Mouse (Mus musculus): ENCODE data around the gene Padi2. TPM values are rescaled to one million over a fixed set of nuclear protein-coding genes. Genes with fewer than 3 reads are reported as not detected.

Gene Padi2
- total and polyA plus RNA-seq, 3 experiments = 0.21 to 0.82 TPM; not detected in 1

DNA sequence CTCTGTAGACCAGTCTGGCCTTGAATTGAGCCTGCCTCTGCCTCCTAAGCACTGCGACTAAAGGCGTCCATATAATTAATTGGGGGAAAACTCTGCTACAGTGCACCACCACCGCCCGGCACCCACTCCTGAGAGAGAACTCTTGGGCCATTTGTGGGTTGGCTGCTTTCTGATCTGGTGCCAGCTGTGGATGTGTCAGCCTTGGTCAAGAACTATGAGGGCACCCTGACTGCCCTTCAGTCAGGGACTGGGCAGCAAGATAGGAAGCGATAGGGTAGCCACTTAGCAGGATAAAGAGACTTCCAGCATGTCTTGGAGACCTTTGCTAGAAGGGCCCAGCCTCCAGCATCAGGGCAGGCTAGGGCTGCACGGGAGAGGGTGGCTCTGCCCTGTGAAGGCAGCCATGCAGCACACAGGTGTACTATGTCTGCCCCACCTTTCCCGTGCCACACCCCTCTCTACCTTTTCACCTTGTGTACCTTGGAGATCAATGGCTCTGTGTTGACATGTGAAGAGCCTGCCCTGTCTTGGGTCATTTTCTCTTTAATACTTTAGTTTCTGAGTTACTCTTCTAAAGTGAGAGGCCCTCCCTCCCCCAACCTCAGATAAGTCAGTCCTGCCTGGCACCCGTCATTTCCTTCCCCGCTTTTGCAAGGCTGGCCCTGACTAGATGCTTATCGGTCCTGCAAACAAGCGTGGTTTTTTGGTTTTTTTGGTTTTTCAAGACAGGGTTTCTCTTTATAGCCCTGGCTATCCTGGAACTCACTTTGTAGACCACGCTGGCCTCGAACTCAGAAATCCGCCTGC lies 71.9 kb downstream of the Padi2 start:
- Histone ChIP-seq H3K36me3 (replicated peaks) (peaks cover 76% of the 10 kb centered on the region), H3K27me3 (ENCODE audit: insufficient read depth, low read length) (no peaks in the 10 kb centered on the region), H3K4me1 (ENCODE audit: insufficient read depth, low read depth, low read length) (peaks cover 32% of the 10 kb centered on the region), H3K9me3 (replicated peaks) (peaks cover 4% of the 10 kb centered on the region), H3K4me3 (ENCODE audit: low read depth, low read length) (peak overlapping the region; percentile 10; the same call in 1 of the 2 replicates)
- TF ChIP-seq POLR2AphosphoS5 (IDR thresholded peaks at IDR 0.05; ENCODE audit: insufficient replicate concordance, low read depth, low read length) = no peak
- no peak for TF ChIP-seq CTCF (IDR thresholded peaks at IDR 0.05; ENCODE audit: low read depth, low read length)
- TF ChIP-seq GATA2 (IDR thresholded peaks at IDR 0.05; ENCODE audit: borderline replicate concordance, low read depth, low read length) = no peak
- TF ChIP-seq GATA1 (IDR thresholded peaks at IDR 0.05; ENCODE audit: borderline replicate concordance, low read length) = no peak
- no peak for TF ChIP-seq TAL1 (conservative IDR thresholded peaks at IDR 0.05; ENCODE audit: low read depth, low read length)
- ATAC-seq (ENCODE audit: extremely low read depth, insufficient number of reproducible peaks, low FRiP score, poor library complexity, severe bottlenecking) (peak; percentile 78), DNase-seq (ENCODE audit: low spot score) (peak; percentile 38)

DNA sequence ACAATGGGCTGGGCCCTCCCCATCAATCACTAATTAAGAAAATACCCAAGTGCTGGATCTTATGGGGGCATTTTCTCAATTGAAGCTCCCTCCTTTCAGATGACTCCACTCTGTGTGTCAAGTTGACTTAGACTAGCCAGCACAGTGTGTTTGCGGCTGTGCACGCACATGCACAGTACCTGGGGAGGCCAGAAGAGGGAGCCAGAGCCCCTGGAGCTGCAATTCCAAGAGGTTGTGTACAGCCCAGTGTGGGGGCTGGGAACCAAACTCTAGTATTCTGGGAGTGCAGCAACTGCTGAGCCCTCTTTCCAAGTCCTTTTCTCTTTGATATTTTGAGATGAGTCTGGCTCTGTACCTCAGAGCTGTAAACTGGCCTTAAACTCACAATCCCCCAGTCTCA lies 75.5 kb downstream of the Padi2 start:
- TF ChIP-seq CTCF (IDR thresholded peaks at IDR 0.05; ENCODE audit: low read depth, low read length) (peak; percentile 23; the same call in 1 of the 2 replicates), POLR2AphosphoS5 (IDR thresholded peaks at IDR 0.05; ENCODE audit: insufficient replicate concordance, low read depth, low read length) (no peak)
- H3K36me3 ChIP-seq (replicated peaks) = peaks cover 41% of the 10 kb centered on the region
- DNase-seq (ENCODE audit: low spot score) = no peak

DNA sequence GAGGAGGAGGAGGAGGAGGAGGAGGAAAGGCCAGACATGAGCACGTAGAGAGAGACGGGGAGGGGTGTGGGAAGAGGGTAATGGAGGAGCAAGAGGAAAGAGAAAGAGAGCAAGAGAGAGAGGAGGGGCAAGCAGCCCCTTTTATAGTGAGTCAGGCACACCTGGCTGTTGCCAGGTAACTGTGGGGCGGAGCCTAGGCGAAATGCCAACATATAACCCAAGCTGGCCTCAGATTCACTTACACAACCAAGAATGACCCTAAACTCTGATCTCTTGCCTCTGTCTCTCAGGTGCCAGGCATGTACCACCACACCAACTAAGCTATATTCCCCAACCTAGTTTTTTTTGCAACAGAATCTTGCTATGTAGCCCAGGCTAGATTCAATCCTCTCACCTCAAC lies 76.7 kb downstream of the Padi2 start:
- peaks cover 4% of the 10 kb centered on the region for H3K9me3 ChIP-seq (replicated peaks)
- DNase-seq (ENCODE audit: low spot score) (no peak), ATAC-seq (ENCODE audit: extremely low read depth, insufficient number of reproducible peaks, low FRiP score, poor library complexity, severe bottlenecking) (no peak)
- TF ChIP-seq TAL1 (conservative IDR thresholded peaks at IDR 0.05; ENCODE audit: low read depth, low read length) (no peak), GATA2 (IDR thresholded peaks at IDR 0.05; ENCODE audit: borderline replicate concordance, low read depth, low read length) (no peak), CTCF (IDR thresholded peaks at IDR 0.05; ENCODE audit: low read depth, low read length) (no peak)
- peak overlapping the region; percentile 60; the same call in 1 of the 2 replicates for H3K4me3 ChIP-seq (ENCODE audit: low read depth, low read length)
- peaks cover 4% of the 10 kb centered on the region; the same call in 1 of the 2 replicates for H3K27me3 ChIP-seq (ENCODE audit: insufficient read depth, low read length)
- H3K4me1 ChIP-seq (ENCODE audit: insufficient read depth, low read depth, low read length) = peaks cover 54% of the 10 kb centered on the region
- peaks cover 29% of the 10 kb centered on the region for H3K36me3 ChIP-seq (replicated peaks)

More for the DNA sequence above, 75.5 kb downstream of the Padi2 start:
- Histone ChIP-seq H3K27me3 (ENCODE audit: insufficient read depth, low read length) (peaks cover 4% of the 10 kb centered on the region; the same call in 1 of the 2 replicates), H3K4me1 (ENCODE audit: insufficient read depth, low read depth, low read length) (peaks cover 55% of the 10 kb centered on the region), H3K9me3 (replicated peaks) (peaks cover 4% of the 10 kb centered on the region), H3K4me3 (ENCODE audit: low read depth, low read length) (no peak overlapping the region)
- ATAC-seq (ENCODE audit: extremely low read depth, insufficient number of reproducible peaks, low FRiP score, poor library complexity, severe bottlenecking) = no peak

DNA sequence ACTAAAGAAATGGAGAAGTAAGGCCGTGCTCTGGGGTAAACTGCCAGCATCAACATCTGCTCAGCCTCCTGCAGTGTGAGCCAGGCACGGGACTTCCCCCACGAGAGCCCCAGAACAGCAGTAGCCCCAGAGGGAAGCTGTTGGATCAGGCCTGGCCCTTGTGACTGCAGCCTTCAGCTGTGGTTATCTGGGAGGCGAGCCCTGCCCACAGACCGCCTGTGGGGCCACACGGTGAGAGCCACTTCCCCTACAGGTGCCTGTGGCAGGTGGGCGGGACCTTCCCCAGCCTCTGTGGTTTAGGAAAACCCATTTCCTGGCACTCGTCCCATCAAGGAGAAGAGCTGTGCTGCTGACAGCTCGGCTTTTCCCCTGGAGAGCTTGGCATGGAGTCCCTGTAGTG lies 77.3 kb downstream of the Padi2 start:
- ATAC-seq (ENCODE audit: extremely low read depth, insufficient number of reproducible peaks, low FRiP score, poor library complexity, severe bottlenecking) (peak; percentile 92), DNase-seq (ENCODE audit: low spot score) (peak; percentile 87)
- TF ChIP-seq POLR2AphosphoS5 (IDR thresholded peaks at IDR 0.05; ENCODE audit: insufficient replicate concordance, low read depth, low read length) (no peak), GATA1 (IDR thresholded peaks at IDR 0.05; ENCODE audit: borderline replicate concordance, low read length) (no peak), TAL1 (conservative IDR thresholded peaks at IDR 0.05; ENCODE audit: low read depth, low read length) (peak; percentile 37; the same call in 1 of the 2 replicates)
- H3K4me1 ChIP-seq (ENCODE audit: insufficient read depth, low read depth, low read length) = peaks cover 51% of the 10 kb centered on the region
- peaks cover 23% of the 10 kb centered on the region for H3K36me3 ChIP-seq (replicated peaks)
- H3K9me3 ChIP-seq (replicated peaks) = peaks cover 4% of the 10 kb centered on the region
- peaks cover 4% of the 10 kb centered on the region; the same call in 1 of the 2 replicates for H3K27me3 ChIP-seq (ENCODE audit: insufficient read depth, low read length)
- H3K4me3 ChIP-seq (ENCODE audit: low read depth, low read length) = peak overlapping the region; percentile 60; the same call in 1 of the 2 replicates

DNA sequence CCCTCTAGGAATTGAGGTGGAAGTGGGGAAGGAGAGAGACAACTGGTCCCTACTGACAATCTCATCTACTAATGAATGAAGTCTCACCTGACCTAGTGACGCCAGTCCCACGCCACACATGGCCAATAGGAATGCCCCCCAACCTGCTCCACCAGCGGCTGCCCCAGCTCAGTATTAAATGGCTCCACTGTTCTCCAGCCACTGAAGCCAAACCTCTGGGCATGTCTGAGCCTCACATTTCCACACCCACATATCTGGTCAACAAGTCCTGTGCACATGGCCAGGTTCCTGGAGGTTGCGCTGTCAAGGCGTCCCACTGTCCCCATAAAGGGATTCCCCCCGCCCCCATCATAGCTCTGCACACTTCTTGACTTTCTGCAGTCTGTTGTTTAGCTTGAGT lies 78.4 kb downstream of the Padi2 start:
- Histone ChIP-seq H3K4me3 (ENCODE audit: low read depth, low read length) (no peak overlapping the region), H3K9me3 (replicated peaks) (peaks cover 4% of the 10 kb centered on the region), H3K27me3 (ENCODE audit: insufficient read depth, low read length) (peaks cover 4% of the 10 kb centered on the region; the same call in 1 of the 2 replicates), H3K36me3 (replicated peaks) (peaks cover 24% of the 10 kb centered on the region), H3K4me1 (ENCODE audit: insufficient read depth, low read depth, low read length) (peaks cover 62% of the 10 kb centered on the region)
- TF ChIP-seq POLR2AphosphoS5 (IDR thresholded peaks at IDR 0.05; ENCODE audit: insufficient replicate concordance, low read depth, low read length) (no peak), CTCF (IDR thresholded peaks at IDR 0.05; ENCODE audit: low read depth, low read length) (no peak), TAL1 (conservative IDR thresholded peaks at IDR 0.05; ENCODE audit: low read depth, low read length) (no peak), GATA1 (IDR thresholded peaks at IDR 0.05; ENCODE audit: borderline replicate concordance, low read length) (no peak), GATA2 (IDR thresholded peaks at IDR 0.05; ENCODE audit: borderline replicate concordance, low read depth, low read length) (no peak)
- no peak for DNase-seq (ENCODE audit: low spot score)
- no peak for ATAC-seq (ENCODE audit: extremely low read depth, insufficient number of reproducible peaks, low FRiP score, poor library complexity, severe bottlenecking)

DNA sequence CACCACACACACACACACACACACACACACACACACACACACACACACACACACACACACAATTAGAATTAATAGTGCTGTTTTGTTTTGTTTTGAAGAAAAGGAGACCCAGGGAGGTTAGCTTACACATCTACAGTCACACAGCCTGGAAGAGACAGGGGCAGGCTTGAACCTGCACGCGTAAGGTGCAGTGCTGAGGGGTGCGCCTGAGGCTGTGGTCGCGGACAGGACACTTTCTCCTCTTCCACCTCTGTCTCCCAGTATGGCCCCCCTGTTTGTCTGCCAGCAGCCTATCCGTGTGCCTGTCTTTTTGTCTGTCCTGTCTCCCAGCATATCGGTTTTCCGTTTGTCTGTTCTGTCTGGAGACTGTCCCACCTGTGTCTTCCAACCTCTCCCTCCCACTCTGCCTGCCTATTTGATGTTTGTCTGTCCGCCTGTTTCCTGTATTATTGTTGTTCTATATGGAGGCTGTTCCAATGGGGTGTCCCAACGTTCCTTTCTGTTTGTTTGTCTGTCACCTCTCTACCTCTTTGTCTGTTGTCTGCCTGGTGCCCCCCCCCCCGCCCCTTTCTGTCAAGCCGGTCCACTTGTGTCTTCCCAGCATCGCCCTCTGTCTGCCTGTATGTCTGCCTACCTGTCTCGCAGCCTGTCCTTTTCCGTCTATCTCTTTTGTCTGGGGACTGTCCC lies 80.0 kb downstream of the Padi2 start:
- ATAC-seq (ENCODE audit: extremely low read depth, insufficient number of reproducible peaks, low FRiP score, poor library complexity, severe bottlenecking) = no peak
- Histone ChIP-seq H3K27me3 (ENCODE audit: insufficient read depth, low read length) (peaks cover 4% of the 10 kb centered on the region; the same call in 1 of the 2 replicates), H3K9me3 (replicated peaks) (peaks cover 4% of the 10 kb centered on the region), H3K4me3 (ENCODE audit: low read depth, low read length) (peak overlapping the region; percentile 92), H3K36me3 (replicated peaks) (peaks cover 25% of the 10 kb centered on the region), H3K4me1 (ENCODE audit: insufficient read depth, low read depth, low read length) (peaks cover 64% of the 10 kb centered on the region)
- no peak for DNase-seq (ENCODE audit: low spot score)
- TF ChIP-seq GATA2 (IDR thresholded peaks at IDR 0.05; ENCODE audit: borderline replicate concordance, low read depth, low read length) (no peak), POLR2AphosphoS5 (IDR thresholded peaks at IDR 0.05; ENCODE audit: insufficient replicate concordance, low read depth, low read length) (no peak), CTCF (IDR thresholded peaks at IDR 0.05; ENCODE audit: low read depth, low read length) (no peak), GATA1 (IDR thresholded peaks at IDR 0.05; ENCODE audit: borderline replicate concordance, low read length) (no peak), TAL1 (conservative IDR thresholded peaks at IDR 0.05; ENCODE audit: low read depth, low read length) (no peak)

Measured in G1E (cell line).